ENCODE assay signal across 20 mouse cellular contexts in the genomic region with DNA sequence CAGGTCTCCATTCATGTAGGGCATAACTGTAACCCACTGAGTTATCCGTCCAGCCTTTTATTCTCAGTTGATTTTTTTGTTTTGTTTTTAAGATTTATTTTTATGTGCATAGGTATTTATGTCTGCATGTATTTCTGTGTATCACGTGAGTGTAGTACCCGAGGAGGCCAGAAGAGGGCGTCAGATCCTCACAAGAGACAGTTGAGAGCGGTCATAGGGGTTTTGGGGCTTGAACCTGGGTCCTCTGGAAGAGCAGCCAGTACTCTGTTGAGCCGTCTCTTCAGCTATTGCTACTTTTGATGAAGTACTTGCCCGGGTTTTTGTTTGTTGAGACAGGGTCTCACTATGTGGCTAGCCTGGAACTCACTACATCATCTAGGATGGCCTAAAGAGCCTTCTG. TPM values are rescaled to one million over a fixed set of nuclear protein-coding genes. Genes with fewer than 3 reads are reported as not detected.
A peak's percentile ranks its signal among the peaks of the same experiment; 100 is the strongest.
DNase-seq lines count a peak whose midpoint lies in the region; ATAC-seq and TF ChIP-seq lines count a peak whose summit lies in the region.
"Had no signal": no experiment of that assay in that cellular context is flagged by ENCODE, and none has a peak within 500 bp of the region (broad histone marks: within the 10 kb centered on the region; RNA-seq: fewer than 3 reads in every experiment).

No protein-coding gene starts in this region.

- DNase-seq in CD4-positive, CD25-positive, alpha-beta regulatory T cell, adult 2 months (ENCODE audit: low read depth, low spot score): peak; percentile 43
- no peak for DNase-seq in left cerebral cortex, adult 2 months (ENCODE audit: extremely low spot score in 1 of 2, low spot score in 2 of 2)
- no peak for DNase-seq in left cerebral cortex, postnatal 10 days (ENCODE audit: extremely low spot score in 1 of 2, low spot score in 2 of 2)
- no peak for DNase-seq in neural tube, embryonic 10.5 days (ENCODE audit: extremely low spot score, low spot score)
- DNase-seq in lung, postnatal 36 days: no peak
- DNase-seq: cerebellum, adult 9-11 months; gastrocnemius, postnatal 14 days; retina, postnatal 1 day; spleen, adult 18-20 months had no signal

- no peak overlapping the region for H3K9ac ChIP-seq in ES-Bruce4 (ENCODE audit: low read depth, poor library complexity, severe bottlenecking)
- H3K9ac ChIP-seq: kidney, embryonic 15.5 days; lung, embryonic 15.5 days; stomach, embryonic 15.5 days had no signal

- no peaks in the 10 kb centered on the region for H3K36me3 ChIP-seq in ES-Bruce4 (ENCODE audit: control insufficient read depth, insufficient read depth, low read length, poor library complexity, severe bottlenecking)
- H3K36me3 ChIP-seq: heart, embryonic 10.5 days; kidney, embryonic 15.5 days; lung, embryonic 15.5 days; stomach, embryonic 15.5 days had no signal

- no peak overlapping the region for H3K4me3 ChIP-seq in left cerebral cortex, adult 2 months
- no peak overlapping the region for H3K4me3 ChIP-seq in ES-Bruce4 (ENCODE audit: low read depth, low read length)
- no peak overlapping the region for H3K4me3 ChIP-seq in bone marrow macrophage, adult 2 months (ENCODE audit: insufficient read depth, low read length)
- H3K4me3 ChIP-seq: heart, embryonic 10.5 days; kidney, embryonic 15.5 days; lung, embryonic 15.5 days; megakaryocyte, embryonic 14.5 days; stomach, embryonic 15.5 days had no signal

- no peak for ATAC-seq in CD4-positive, CD25-positive, alpha-beta regulatory T cell, adult 4 months

- peak; percentile 31 for TF ChIP-seq CTCF in left cerebral cortex, adult 2 months (IDR thresholded peaks at IDR 0.05)
- TF ChIP-seq CTCF in ES-Bruce4 (IDR thresholded peaks at IDR 0.05; ENCODE audit: low read depth, low read length): peak; percentile 44
- TF ChIP-seq CTCF in bone marrow macrophage, adult 2 months (IDR thresholded peaks at IDR 0.05; ENCODE audit: low read depth, low read length): peak; percentile 83

- no peak for TF ChIP-seq EP300 in ES-Bruce4 (IDR thresholded peaks at IDR 0.05; ENCODE audit: insufficient read depth, low read depth, low read length)

- no peaks in the 10 kb centered on the region for H3K27me3 ChIP-seq in ES-Bruce4 (ENCODE audit: control insufficient read depth, insufficient read depth, low read length, poor library complexity, severe bottlenecking)
- H3K27me3 ChIP-seq: kidney, embryonic 15.5 days; lung, embryonic 15.5 days; megakaryocyte, embryonic 14.5 days; stomach, embryonic 15.5 days had no signal

- no peaks in the 10 kb centered on the region for H3K9me3 ChIP-seq in ES-Bruce4 (replicated peaks; ENCODE audit: control insufficient read depth, insufficient read depth, low read length, poor library complexity, severe bottlenecking)
- H3K9me3 ChIP-seq: heart, embryonic 10.5 days; kidney, embryonic 15.5 days; lung, embryonic 15.5 days; megakaryocyte, embryonic 14.5 days; stomach, embryonic 15.5 days had no signal

- no peak overlapping the region for H3K27ac ChIP-seq in left cerebral cortex, adult 2 months
- H3K27ac ChIP-seq in ES-Bruce4 (ENCODE audit: insufficient read depth, low read length): no peak overlapping the region
- no peak overlapping the region for H3K27ac ChIP-seq in bone marrow macrophage, adult 2 months (ENCODE audit: insufficient read depth, low read depth, low read length)
- H3K27ac ChIP-seq: heart, embryonic 10.5 days; kidney, embryonic 15.5 days; lung, embryonic 15.5 days; stomach, embryonic 15.5 days had no signal

- no peaks in the 10 kb centered on the region for H3K4me1 ChIP-seq in ES-Bruce4 (ENCODE audit: control insufficient read depth, insufficient read depth, low read length)
- peaks cover 43% of the 10 kb centered on the region for H3K4me1 ChIP-seq in bone marrow macrophage, adult 2 months (ENCODE audit: control insufficient read depth, insufficient read depth, low read length)
- H3K4me1 ChIP-seq: lung, embryonic 15.5 days; stomach, embryonic 15.5 days had no signal

- TF ChIP-seq POLR2A in ES-Bruce4 (IDR thresholded peaks at IDR 0.05; ENCODE audit: insufficient read depth, low read length): no peak
- no peak for TF ChIP-seq POLR2A in bone marrow macrophage, adult 2 months (IDR thresholded peaks at IDR 0.05; ENCODE audit: borderline replicate concordance, low read depth, low read length)

- intact Hi-C loops in left cerebral cortex, adult 2 months (cut with DNase I): no loop called here
- intact Hi-C loops in left cerebral cortex, postnatal 10 days (cut with DNase I): no loop called here

RNA-seq across cellular contexts. Expression of a gene that starts 30.1 kb away (rescaled TPM):
- polyA plus RNA-seq in CD4-positive, CD25-positive, alpha-beta regulatory T cell, adult 4 months (2017; shearing (Covaris generic)): 1 to 10 TPM; 1.5 to 4.0 TPM
- total RNA-seq in left cerebral cortex, adult 2 months (2021): not detected
- total RNA-seq in left cerebral cortex, postnatal 10 days (2021): under 1 TPM in 1 of 2 experiments, not detected in 1; 0.63 TPM
- not detected in 2 replicates for polyA plus RNA-seq in ES-Bruce4 (2011; ENCODE audit: insufficient read depth, insufficient read length, low read depth, missing spikeins)
- polyA plus RNA-seq in bone marrow macrophage, adult 2 months (2012; ENCODE audit: insufficient read depth, insufficient read length, missing spikeins): not detected in 2 replicates
- total RNA-seq: gastrocnemius, postnatal 14 days; heart, postnatal 25 days; neutrophil, adult 5-6 weeks had no signal
- polyA plus RNA-seq: kidney, embryonic 15.5 days; limb, embryonic 14.5 days; stomach, embryonic 15.5 days had no signal

RNA-seq across cellular contexts. Expression of a gene that starts 30.2 kb away (rescaled TPM):
- polyA plus RNA-seq in CD4-positive, CD25-positive, alpha-beta regulatory T cell, adult 4 months (2017; shearing (Covaris generic)): not detected
- not detected for total RNA-seq in left cerebral cortex, adult 2 months (2021)
- total RNA-seq in left cerebral cortex, postnatal 10 days (2021): not detected
- not detected in 2 replicates for polyA plus RNA-seq in ES-Bruce4 (2011; ENCODE audit: insufficient read depth, insufficient read length, low read depth, missing spikeins)
- polyA plus RNA-seq in bone marrow macrophage, adult 2 months (2012; ENCODE audit: insufficient read depth, insufficient read length, missing spikeins): not detected in 2 replicates
- total RNA-seq: gastrocnemius, postnatal 14 days; heart, postnatal 25 days; neutrophil, adult 5-6 weeks had no signal
- polyA plus RNA-seq: heart, embryonic 10.5 days; kidney, embryonic 15.5 days; limb, embryonic 14.5 days; lung, embryonic 15.5 days; stomach, embryonic 15.5 days had no signal

RNA-seq across cellular contexts. Expression of a gene that starts 36.7 kb away (rescaled TPM):
- 100 to 1,000 TPM; 304 to 334 TPM for polyA plus RNA-seq in CD4-positive, CD25-positive, alpha-beta regulatory T cell, adult 4 months (2017; shearing (Covaris generic))
- 100 to 1,000 TPM; 131 to 133 TPM for total RNA-seq in left cerebral cortex, adult 2 months (2021)
- total RNA-seq in left cerebral cortex, postnatal 10 days (2021): 100 to 1,000 TPM; 177 to 184 TPM
- polyA plus RNA-seq in ES-Bruce4 (2011; ENCODE audit: insufficient read depth, insufficient read length, low read depth, missing spikeins): 1,350 and 1,473 TPM in 2 replicates
- polyA plus RNA-seq in bone marrow macrophage, adult 2 months (2012; ENCODE audit: insufficient read depth, insufficient read length, missing spikeins): 189 and 191 TPM in 2 replicates

Comparison
In these comparisons a context has a peak if more than half of its experiments do, and no peak if none do; other contexts are left out.
1. CTCF ChIP-seq: peak in every context shown above with its lines; median percentile 83 in bone marrow macrophage, adult 2 months; 44 in ES-Bruce4; 31 in left cerebral cortex, adult 2 months.